Mouse (Mus musculus) ZHBTc4 (cell line): Measurements from ENCODE around the gene Gm960.

ENCODE experiments used
- DNase-seq: peaks from one replicate; pipeline ENCODE4 v3.0.0-alpha.2; 2011; ENCODE audit warnings: low read depth, low spot score

Gm960 gene

DNA sequence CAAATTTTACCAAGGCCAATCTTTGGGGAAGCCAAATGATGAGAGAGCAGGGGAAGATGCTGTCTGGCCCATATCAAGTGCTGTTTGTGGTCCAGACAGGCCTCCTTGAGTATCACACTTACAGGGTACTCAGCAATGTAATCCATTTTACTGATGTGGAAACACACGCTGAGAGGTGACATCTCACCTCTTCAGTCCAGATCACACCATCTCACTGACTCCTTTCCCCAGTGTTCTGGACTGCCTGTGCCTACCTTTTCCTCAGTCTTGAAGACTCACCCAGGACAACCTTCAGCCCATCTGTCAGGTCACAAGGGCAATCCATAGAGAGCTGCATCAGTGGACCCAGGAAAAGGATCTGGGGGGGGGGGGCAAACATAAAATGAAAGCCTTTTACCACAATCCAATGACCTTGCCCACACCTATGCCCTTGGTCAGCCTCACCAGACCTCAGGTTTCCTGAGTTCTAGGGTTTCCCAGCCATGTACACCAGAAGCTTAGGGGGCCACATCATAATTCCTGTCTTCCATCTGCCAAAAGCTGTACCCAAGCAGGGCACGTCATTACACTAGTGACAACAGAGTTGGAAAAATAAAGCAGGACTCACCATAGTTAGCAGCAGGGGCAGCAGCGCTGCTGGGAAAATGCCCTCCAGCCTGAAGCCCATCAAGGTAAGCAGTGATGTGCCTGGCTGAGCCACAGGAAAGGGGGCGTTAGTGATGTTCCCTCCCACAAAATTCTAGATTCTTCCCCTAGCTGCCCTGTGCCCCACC, 73.9 kb downstream of the Gm960 start:
- DNase-seq, result no peak

DNA sequence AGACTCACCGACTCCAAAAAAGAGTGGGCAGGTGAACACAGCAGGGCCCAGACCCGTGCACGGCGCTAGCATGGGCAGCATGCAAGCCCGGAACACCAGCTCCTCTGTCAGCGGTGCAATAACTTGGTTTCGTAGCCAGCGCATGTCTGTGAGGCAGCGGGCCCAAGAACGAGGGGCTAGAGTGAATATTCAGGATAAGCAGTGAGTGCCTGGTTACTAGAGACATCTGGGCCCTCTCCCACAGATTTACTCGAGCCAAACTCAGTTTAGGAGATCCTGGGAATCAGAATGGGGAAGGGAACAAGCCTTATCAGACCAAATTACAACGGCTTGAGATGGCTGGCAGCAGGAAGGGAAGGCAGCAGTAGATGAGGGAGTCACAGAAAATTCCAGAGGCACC, 74.5 kb downstream of the Gm960 start:
- DNase-seq, result no peak

DNA sequence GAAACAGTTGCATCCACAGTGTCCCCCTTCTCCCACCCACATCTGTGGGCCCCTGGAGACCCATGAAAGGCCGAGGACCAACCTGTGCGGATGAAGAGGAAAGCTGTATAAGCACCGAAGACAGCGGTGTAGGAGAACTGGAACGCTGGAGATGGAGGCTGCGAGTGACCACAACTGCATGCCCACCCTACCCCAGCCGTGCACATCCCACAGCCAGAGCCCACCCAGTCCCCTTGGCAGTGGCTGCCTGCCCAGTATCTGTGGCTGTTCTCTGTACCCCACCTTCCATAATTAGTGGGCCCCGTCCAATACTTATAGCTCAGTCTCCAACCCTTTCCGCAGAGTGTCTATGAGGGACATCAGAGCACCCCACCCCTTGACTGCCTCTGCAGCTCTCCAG, 75.0 kb downstream of the Gm960 start:
- DNase-seq, result no peak

- DNase-seq, result no peak
These were observed 75.7 kb downstream of the Gm960 start for GRCm38 (mm10) chr19:4622780-4623179.

DNA sequence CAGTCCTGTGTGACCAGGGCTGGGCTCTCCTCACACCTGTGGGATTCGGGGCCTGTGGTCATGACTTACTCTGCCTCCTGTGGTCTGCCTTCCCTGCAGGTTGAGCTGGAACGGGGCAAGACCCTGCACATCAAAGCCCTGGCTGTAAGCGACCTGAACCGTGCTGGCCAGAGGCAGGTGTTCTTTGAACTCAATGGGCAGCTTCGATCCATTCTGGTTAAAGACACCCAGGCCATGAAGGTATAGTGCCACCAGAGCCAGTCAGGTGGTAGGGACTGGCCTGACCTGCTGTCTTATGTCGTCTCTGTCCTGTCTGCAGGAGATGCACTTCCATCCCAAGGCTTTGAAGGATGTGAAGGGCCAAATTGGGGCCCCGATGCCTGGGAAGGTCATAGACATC, 77.7 kb downstream of the Gm960 start:
- DNase-seq, result no peak

DNA sequence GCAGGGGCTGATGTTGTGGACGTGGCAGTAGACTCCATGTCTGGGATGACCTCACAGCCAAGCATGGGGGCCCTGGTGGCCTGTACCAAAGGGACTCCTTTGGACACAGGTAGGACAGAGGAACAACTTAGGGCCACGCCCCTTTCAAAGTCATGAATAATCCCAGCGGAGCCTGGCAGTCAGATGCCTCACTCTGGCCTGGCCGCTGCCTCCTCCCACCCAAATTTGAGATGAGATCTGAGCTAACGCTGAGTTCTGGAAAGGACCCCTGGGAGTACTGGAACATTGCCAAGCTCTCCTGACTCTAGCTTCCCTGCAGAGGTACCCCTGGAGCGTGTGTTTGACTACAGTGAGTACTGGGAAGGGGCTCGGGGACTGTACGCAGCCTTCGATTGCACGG, 79.0 kb downstream of the Gm960 start:
- no peak for DNase-seq

- peak; percentile 74 for DNase-seq
These were observed 80.3 kb downstream of the Gm960 start for GRCm38 (mm10) chr19:4618183-4618582.

- DNase-seq, result no peak
These were observed 81.9 kb downstream of the Gm960 start for GRCm38 (mm10) chr19:4616546-4616945.

DNA sequence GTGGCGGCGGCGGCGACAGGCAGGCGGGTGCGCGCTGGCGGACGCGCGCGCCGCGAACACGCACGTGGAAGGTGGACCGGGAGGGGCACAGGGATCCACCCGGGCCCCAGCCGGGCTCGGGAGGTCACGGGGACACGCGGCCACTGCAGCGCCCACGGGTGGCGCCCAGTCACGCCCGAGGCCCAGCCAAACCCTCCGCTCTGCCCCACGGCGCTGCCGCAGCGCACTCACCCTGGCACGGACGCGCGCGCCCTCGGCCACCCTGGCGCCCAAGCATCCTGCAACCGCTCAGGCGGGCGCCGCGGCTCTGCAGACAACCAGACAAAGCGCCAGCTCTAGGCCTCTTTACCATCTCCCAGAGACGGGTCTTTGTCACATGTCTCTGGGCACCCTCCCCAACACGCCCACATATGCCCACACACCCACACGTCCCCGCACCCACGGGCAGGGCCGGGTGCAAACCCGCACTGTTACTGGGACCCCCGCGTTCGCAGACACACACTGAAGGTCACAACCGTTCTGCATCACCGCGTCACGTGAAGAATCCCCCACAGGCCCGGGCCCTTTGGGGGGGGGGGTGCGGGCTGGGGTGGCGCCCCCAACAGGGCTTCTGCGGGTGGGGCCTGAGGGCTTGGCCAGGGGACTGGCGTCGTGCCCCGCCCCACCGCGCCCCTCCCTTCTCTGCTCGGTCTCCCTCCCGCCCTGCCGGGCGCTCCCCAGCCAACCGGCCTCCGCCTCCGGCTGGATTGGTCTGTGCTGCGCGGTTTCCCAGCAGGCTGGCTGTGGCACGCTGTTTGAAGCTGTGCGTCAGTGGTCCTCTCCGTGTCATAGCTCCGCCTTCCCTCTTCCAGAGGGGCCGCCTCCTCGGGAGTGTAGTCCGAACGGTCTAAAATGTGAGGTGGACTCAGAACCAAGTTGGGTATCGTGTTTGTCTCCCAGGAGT, 83.0 kb downstream of the Gm960 start, which contains the start of gene Lrfn4:
TSS of gene Lrfn4 (minus strand) at position 517 of the 943 bp plus-strand sequence.
- DNase-seq, result peak; percentile 93

DNA sequence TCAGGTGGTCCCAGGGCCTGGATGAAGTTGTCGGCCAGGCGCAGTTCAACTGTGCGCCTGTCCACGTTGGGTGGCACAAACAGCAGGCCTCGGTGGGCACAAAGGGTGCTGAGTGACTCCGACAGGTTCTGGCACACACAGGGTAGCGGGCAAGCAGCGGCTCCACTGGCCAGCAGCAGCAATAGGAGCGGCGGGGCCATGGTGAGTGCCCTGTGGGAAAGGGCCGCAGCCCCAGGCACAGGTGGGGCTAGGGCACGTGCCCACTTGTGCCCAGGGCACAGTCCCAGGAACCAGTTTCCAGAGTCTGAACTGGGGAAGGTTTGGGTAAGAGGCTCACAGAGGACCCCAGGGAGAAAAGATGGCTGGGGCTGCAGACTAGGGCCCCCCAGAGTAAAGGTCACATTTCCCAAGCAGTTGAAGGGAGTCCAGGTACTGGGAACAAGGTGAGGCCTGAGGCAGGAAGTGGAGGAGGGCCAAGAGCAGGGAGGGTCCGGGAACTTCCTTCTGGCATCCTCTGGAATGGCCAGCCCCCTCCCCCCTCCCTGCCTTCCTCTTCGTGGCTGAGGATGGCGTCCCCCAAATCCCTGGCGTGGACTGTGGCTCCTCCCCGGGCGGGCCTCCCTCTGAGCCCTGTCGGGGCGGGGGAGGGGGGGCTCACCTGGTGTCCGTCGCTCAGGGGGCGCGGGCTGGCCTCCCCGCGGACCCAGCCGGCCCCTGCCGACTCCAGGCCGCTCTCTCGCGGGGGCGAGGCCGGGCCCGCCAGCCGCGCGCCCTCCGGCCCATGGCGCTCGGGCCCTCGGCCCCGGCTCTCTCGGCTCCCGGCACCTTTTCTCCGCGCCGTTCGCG, 83.9 kb downstream of the Gm960 start:
- peak; percentile 57 for DNase-seq

GRCm38 (mm10) chr19:4613464-4614304, 84.8 kb downstream of the Gm960 start:
- peak; percentile 23 for DNase-seq

- DNase-seq, result no peak
These were observed 86.1 kb downstream of the Gm960 start for GRCm38 (mm10) chr19:4612181-4612961.

GRCm38 (mm10) chr19:4610109-4610508, 88.4 kb downstream of the Gm960 start:
- DNase-seq, result no peak

- no peak for DNase-seq
These were observed 90.0 kb downstream of the Gm960 start for GRCm38 (mm10) chr19:4608511-4608910.

GRCm38 (mm10) chr19:4607406-4607805, 91.1 kb downstream of the Gm960 start:
- no peak for DNase-seq

- DNase-seq, result no peak
These were observed 92.8 kb downstream of the Gm960 start for GRCm38 (mm10) chr19:4605654-4606053.

DNA sequence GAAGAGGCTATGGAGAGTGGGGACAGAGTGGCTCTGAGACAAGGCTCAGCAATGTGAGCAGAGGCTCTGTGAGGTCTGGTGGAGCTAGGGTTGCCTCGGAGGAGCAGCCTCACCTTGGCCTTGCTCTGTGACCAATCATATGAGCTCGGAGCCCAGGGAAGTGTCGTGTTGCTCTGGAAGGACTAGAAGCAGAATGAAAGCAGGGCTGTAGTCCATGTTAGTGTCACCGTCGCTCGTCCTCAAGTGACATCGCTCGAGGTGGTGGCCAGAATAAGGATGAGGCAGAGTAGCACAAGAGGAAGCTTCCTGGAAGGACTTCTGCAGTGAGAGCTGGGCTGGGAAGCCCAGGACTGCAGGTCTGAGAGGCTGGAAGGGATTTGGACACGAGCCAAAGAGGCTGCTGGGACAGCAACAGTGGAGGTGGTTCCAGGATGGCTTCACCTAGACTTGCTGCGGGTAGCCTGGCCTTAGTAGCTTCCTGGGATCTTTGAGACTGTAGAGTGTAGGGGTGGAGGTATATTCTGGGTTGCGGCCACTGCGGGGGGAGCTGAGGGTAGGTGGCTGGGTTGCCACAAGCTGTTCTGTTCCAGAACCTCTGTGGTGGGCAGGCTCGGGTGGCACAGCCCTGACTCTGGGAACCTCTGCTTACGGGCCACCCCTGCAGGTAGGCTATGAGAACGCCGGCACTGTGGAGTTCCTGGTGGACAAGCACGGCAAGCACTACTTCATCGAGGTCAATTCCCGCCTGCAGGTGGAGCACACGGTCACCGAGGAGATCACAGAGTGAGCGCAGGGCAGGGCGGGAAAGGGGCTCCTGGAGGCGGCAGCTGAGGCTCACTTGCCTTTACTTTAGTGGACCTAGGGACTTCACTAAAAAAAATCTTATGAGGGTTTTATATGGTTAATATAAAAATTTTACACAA, 94.4 kb downstream of the Gm960 start:
- DNase-seq, result peak; percentile 87

GRCm38 (mm10) chr19:4602459-4602858, 96.0 kb downstream of the Gm960 start:
- no peak for DNase-seq

GRCm38 (mm10) chr19:4596071-4596470, 102.4 kb downstream of the Gm960 start:
- no peak for DNase-seq
